Mouse (Mus musculus): ENCODE measurements around the gene Ap4e1.

GRCm38 (mm10) chr2:127092000-127092399, 83.5 kb downstream of the Ap4e1 start:
- TF ChIP-seq CTCF (IDR thresholded peaks at IDR 0.05; ENCODE audit: control insufficient read depth, insufficient read depth, low read length) (no peak), POLR2A (IDR thresholded peaks at IDR 0.05; ENCODE audit: borderline replicate concordance, control insufficient read depth, low read depth, low read length) (no peak)

Measured in bone marrow, adult 2 months (tissue).